Mouse (Mus musculus): ENCODE measurements around the gene Knl1. TPM values are rescaled to one million over a fixed set of nuclear protein-coding genes. Genes with fewer than 3 reads are reported as not detected.

Gene Knl1
- polyA plus RNA-seq, 1 experiment from 2014 or later = 39.0 TPM

DNA sequence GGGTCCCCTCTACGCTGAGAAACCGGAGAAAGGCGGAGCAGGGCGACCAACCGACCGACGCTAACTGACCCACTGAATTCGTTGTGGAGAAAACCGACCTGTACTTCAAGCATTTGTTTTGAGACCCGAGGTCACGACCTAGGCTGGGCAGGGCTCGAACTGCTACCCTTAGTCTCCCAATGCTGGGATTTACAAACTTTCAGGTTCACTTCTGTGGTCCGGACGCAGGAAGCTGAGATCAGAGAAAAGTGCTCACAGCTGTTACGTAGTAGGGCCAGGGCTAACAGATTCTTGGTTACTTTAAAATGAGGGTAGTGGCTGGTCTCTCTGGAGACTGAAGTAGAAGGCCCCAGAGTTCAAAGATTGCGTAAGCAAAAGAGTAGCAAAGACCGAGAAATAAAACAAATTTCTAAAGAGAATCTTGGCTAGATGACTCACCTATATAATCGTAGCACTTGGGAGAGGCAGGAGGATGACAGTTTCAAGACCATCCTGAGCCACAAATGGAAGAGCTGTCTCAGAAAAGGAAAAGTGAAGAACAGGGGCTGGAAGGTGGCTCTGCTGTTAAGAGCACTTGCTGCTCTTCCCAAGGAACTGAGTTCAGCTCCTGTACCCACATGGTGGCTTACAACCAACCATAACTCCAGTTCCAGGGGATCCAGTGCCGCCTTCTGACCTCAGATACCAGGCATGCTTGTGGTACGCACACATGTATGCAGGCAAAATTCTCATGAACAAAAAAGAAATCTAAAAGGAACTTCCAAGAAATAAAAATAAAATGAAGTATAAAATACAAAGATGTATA is 66.4 kb downstream of the Knl1 start:
- H3K9ac ChIP-seq = peak overlapping the region; percentile 82
- peak overlapping the region; percentile 93 for H3K4me2 ChIP-seq
- peaks cover 21% of the 10 kb centered on the region; the same call in 1 of the 2 replicates for H3K36me3 ChIP-seq
- peaks cover 11% of the 10 kb centered on the region for H3K4me1 ChIP-seq (replicated peaks)
- no peaks in the 10 kb centered on the region for H3K9me3 ChIP-seq (replicated peaks)
- WGBS = 13% methylated on average over 20 of the region's 20 CpGs
- peak overlapping the region; percentile 76 for H3K4me3 ChIP-seq
- no peaks in the 10 kb centered on the region for H3K27me3 ChIP-seq (replicated peaks)
- H3K27ac ChIP-seq (ENCODE audit: poor library complexity, severe bottlenecking) = peak overlapping the region; percentile 60; the same call in 1 of the 2 replicates
- no peak for ATAC-seq (ENCODE audit: insufficient number of reproducible peaks, low FRiP score)

DNA sequence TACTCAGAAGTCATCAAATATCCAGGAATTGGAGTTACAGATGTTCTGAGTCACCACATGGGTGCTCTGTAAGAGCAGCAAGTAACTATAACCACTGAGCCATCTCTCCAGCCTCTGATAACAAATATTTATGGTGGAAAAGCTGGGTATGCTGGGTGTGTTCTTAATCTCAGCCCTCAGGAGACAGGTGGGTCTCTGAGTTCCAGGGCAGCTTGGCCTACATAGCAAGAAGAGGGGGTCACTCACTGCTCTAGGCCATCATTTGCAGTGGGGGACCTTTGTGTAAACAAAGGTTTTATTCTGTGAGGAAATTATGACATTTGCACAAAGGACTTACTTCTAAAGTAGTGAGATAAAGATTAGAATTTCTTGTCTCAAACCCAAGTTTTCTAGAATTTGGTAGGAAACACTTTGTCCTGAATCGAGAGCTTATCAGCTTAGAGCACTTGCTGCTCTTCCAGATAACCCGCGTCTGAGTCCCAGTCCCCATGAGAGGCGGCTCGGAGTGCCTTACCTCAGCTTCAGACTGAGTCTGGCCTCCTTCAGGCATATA is 89.5 kb downstream of the Knl1 start:
- Histone ChIP-seq H3K4me3 (no peak overlapping the region), H3K27ac (ENCODE audit: poor library complexity, severe bottlenecking) (0 out of 2 replicates have a peak overlapping the region, but pooled peaks have one; percentile 9), H3K27me3 (replicated peaks) (no peaks in the 10 kb centered on the region), H3K9ac (no peak overlapping the region), H3K4me2 (no peak overlapping the region), H3K36me3 (peaks cover 76% of the 10 kb centered on the region), H3K9me3 (replicated peaks) (no peaks in the 10 kb centered on the region), H3K4me1 (replicated peaks) (no peaks in the 10 kb centered on the region)
- peak; percentile 90 for ATAC-seq (ENCODE audit: insufficient number of reproducible peaks, low FRiP score)
- WGBS = 20% methylated on average over 5 of the region's 5 CpGs

DNA sequence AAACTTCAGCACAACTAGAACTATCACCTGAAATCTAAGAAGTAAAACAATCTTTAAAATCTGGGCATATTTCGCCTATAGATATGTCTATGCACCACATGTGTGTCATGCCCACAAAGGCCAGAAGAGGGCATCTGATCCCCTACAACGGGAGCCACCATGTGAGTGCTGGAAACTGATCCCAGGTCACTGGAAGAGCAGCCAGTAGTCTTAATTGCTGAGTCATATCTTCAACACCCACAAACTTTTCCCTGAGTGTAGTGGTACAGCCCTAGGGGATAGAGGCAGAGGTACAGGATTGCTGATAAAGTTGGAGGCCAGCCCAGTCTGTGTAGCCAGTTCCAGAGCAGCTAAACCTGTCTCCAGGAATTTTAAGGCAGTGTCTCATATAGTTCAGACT is 98.3 kb downstream of the Knl1 start:
- Histone ChIP-seq H3K9ac (no peak overlapping the region), H3K4me3 (no peak overlapping the region), H3K4me2 (no peak overlapping the region), H3K27me3 (replicated peaks) (no peaks in the 10 kb centered on the region), H3K9me3 (replicated peaks) (peaks cover 4% of the 10 kb centered on the region), H3K36me3 (peaks cover 86% of the 10 kb centered on the region), H3K4me1 (replicated peaks) (no peaks in the 10 kb centered on the region; the same call in 1 of the 2 replicates), H3K27ac (ENCODE audit: poor library complexity, severe bottlenecking) (no peak overlapping the region)
- 89% methylated on average over 2 of the region's 2 CpGs for WGBS
- peak; percentile 29; the same call in 1 of the 2 replicates for ATAC-seq (ENCODE audit: insufficient number of reproducible peaks, low FRiP score)

DNA sequence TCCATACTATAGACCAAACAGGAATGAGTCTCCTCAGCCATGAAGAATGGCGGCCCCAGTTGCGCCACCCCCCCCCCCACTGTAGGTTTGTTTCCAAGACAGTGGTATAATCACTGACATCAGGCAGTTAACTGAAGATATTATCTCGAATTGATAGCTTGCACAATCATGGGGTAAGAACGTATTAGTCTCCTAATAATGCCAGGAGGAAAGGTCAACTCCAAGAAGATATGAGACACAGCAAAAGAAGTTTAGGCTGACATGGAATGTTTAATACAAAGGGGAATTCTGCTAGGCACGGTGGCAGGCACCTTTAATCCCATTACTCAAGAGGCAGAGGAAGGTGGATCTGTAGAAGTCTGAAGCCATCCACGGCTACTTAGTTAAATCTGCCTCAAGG is 99.5 kb downstream of the Knl1 start:
- no peak overlapping the region for H3K9ac ChIP-seq
- no peak overlapping the region for H3K27ac ChIP-seq (ENCODE audit: poor library complexity, severe bottlenecking)
- no peaks in the 10 kb centered on the region for H3K27me3 ChIP-seq (replicated peaks)
- no peak overlapping the region for H3K4me3 ChIP-seq
- no peak for ATAC-seq (ENCODE audit: insufficient number of reproducible peaks, low FRiP score)
- peaks cover 93% of the 10 kb centered on the region for H3K36me3 ChIP-seq
- peaks cover 4% of the 10 kb centered on the region for H3K9me3 ChIP-seq (replicated peaks)
- WGBS = 79% methylated on average over 6 of the region's 6 CpGs
- H3K4me1 ChIP-seq (replicated peaks) = no peaks in the 10 kb centered on the region; the same call in 1 of the 2 replicates
- no peak overlapping the region for H3K4me2 ChIP-seq

DNA sequence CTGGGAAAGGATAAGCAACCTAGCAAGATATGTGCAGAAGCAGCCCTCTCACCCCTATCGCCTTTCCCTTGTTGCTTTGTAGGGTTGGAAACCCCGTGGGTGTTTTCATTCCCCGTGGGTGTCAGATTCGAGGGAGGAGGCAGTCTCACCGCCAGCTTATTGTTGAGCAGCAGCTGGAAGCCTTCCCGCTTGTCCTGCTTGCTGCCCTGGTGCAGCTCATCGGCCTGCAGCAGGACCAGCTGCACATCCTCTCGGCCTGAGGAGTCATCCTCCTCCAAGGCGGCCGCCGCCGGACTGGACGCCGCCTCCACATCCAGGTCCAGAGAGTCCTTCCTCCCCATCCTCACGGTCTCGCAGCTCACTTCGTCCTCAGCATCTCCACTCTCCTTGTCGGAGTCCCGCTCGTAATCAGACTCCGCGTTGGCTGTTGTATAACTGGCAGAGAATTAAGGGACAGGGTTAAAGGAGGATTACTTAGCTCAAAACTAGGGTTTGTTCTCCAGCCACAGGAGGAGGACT is 100.3 kb downstream of the Knl1 start:
- no peak; the same call in 1 of the 2 replicates for ATAC-seq (ENCODE audit: insufficient number of reproducible peaks, low FRiP score)
- peaks cover 93% of the 10 kb centered on the region for H3K36me3 ChIP-seq
- H3K27me3 ChIP-seq (replicated peaks) = no peaks in the 10 kb centered on the region
- no peak overlapping the region for H3K9ac ChIP-seq
- no peak overlapping the region for H3K27ac ChIP-seq (ENCODE audit: poor library complexity, severe bottlenecking)
- no peak overlapping the region for H3K4me3 ChIP-seq
- peaks cover 2% of the 10 kb centered on the region for H3K4me1 ChIP-seq (replicated peaks)
- no peak overlapping the region for H3K4me2 ChIP-seq
- peaks cover 4% of the 10 kb centered on the region for H3K9me3 ChIP-seq (replicated peaks)
- 78% methylated on average over 22 of the region's 22 CpGs for WGBS

DNA sequence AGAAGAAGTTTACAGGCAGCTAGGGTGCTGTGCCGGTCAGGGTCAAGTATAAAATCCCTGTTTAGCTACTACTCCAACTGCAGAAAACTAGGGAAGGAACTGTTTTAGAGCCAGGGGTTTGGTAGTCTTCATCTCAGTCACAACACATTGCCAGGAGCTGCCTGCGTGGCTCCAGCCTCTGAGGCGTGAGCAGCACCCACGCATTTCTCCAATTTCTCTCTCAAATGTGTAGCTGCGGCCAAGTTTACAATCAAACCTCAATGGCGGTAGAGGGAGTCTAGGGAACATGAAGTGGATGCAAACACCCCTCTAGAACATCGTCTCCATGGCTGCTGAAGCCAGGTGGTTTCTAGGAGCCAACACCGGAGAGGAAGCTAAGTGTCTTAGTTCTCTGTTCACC is 100.9 kb downstream of the Knl1 start:
- peaks cover 8% of the 10 kb centered on the region for H3K4me1 ChIP-seq (replicated peaks)

DNA sequence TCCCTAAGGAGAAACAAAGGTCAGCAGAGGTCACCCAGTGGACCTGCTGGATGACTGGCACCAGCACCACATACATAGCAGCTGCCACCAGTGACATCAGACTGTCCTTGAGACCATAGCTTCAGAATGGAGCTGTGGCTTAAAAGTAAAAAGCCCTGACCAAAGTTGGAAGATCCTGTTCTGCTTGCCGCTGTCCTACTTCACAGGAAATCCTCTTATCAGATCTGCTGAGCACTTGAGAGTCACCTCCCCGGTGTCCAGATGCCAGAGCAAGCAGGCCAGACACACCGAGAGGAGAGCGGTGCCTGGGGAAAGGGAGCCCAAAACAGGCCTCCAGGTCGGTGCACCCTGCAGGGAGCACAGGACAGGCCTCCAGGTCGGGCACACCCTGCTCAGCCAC is 105.3 kb downstream of the Knl1 start:
- 42% methylated on average over 6 of the region's 6 CpGs for WGBS
- no peak for ATAC-seq (ENCODE audit: insufficient number of reproducible peaks, low FRiP score)
- no peak overlapping the region for H3K4me3 ChIP-seq
- H3K4me1 ChIP-seq (replicated peaks) = peaks cover 24% of the 10 kb centered on the region
- H3K36me3 ChIP-seq = peaks cover 68% of the 10 kb centered on the region
- no peak overlapping the region for H3K4me2 ChIP-seq
- no peaks in the 10 kb centered on the region for H3K9me3 ChIP-seq (replicated peaks)
- H3K27me3 ChIP-seq (replicated peaks) = no peaks in the 10 kb centered on the region
- H3K27ac ChIP-seq (ENCODE audit: poor library complexity, severe bottlenecking) = no peak overlapping the region; the same call in 1 of the 2 replicates
- H3K9ac ChIP-seq = peak overlapping the region; percentile 60; the same call in 1 of the 2 replicates

More for the DNA sequence above, 100.9 kb downstream of the Knl1 start:
- H3K9me3 ChIP-seq (replicated peaks) = peaks cover 4% of the 10 kb centered on the region
- H3K36me3 ChIP-seq = peaks cover 93% of the 10 kb centered on the region
- H3K27me3 ChIP-seq (replicated peaks) = no peaks in the 10 kb centered on the region
- H3K4me3 ChIP-seq = no peak overlapping the region
- H3K9ac ChIP-seq = no peak overlapping the region
- ATAC-seq (ENCODE audit: insufficient number of reproducible peaks, low FRiP score) = no peak
- 85% methylated on average over 8 of the region's 8 CpGs for WGBS
- H3K27ac ChIP-seq (ENCODE audit: poor library complexity, severe bottlenecking) = no peak overlapping the region
- no peak overlapping the region for H3K4me2 ChIP-seq

DNA sequence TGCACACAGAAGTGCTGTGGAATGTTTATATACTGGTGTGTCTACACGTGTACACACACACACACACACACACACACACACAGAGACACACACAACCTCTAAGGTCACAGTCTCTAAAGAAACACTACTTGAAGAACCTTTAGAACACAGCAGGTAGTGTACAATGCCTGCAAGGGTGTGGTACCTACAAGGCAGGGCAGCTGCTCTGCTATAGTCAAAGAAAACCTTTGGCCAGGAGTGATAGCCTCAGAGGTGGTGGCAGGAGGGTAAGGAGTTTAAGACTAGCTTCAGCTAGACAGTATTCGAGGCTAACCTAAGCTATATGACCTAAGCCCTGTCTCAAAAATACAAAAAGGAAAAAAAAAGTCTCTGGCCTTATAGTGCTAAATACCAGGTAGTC is 107.8 kb downstream of the Knl1 start:
- ATAC-seq (ENCODE audit: insufficient number of reproducible peaks, low FRiP score) = no peak
- H3K27me3 ChIP-seq (replicated peaks) = no peaks in the 10 kb centered on the region
- 63% methylated on average over 2 of the region's 2 CpGs for WGBS
- H3K4me2 ChIP-seq = no peak overlapping the region
- no peak overlapping the region for H3K4me3 ChIP-seq
- H3K9ac ChIP-seq = no peak overlapping the region
- no peaks in the 10 kb centered on the region for H3K9me3 ChIP-seq (replicated peaks)
- H3K4me1 ChIP-seq (replicated peaks) = peaks cover 27% of the 10 kb centered on the region
- 0 out of 2 replicates have a peak overlapping the region, but pooled peaks have one; percentile 32 for H3K27ac ChIP-seq (ENCODE audit: poor library complexity, severe bottlenecking)
- H3K36me3 ChIP-seq = peaks cover 45% of the 10 kb centered on the region

Other genes with a start within 250 kb of the Knl1 start
- gene Knstrn, start 233.1 kb upstream of the Knl1 start, polyA plus RNA-seq (2016; fragmentation: Nextera tagmentation; extraction: Ambion mirVana) = 109 and 115 TPM in 2 replicates
- 68.2 and 68.7 TPM in 2 replicates for gene Ivd, start 185.2 kb upstream of the Knl1 start, polyA plus RNA-seq (2016; fragmentation: Nextera tagmentation; extraction: Ambion mirVana)
- 4.5 and 4.8 TPM in 2 replicates for gene Bahd1, start 146.7 kb upstream of the Knl1 start, polyA plus RNA-seq (2016; fragmentation: Nextera tagmentation; extraction: Ambion mirVana)
- gene Chst14, start 120.6 kb upstream of the Knl1 start, polyA plus RNA-seq (2016; fragmentation: Nextera tagmentation; extraction: Ambion mirVana) = 23.9 and 25.4 TPM in 2 replicates
- 16.3 and 18.3 TPM in 2 replicates for gene Ccdc32, start 17.7 kb upstream of the Knl1 start, polyA plus RNA-seq (2016; fragmentation: Nextera tagmentation; extraction: Ambion mirVana)
- gene Rpusd2, start 12.3 kb upstream of the Knl1 start, polyA plus RNA-seq (2016; fragmentation: Nextera tagmentation; extraction: Ambion mirVana) = 4.5 and 5.0 TPM in 2 replicates
- 32.2 and 33.3 TPM in 2 replicates for gene Rad51, start 65.7 kb downstream of the Knl1 start, polyA plus RNA-seq (2016; fragmentation: Nextera tagmentation; extraction: Ambion mirVana)
- gene Rmdn3, start 109.9 kb downstream of the Knl1 start, polyA plus RNA-seq (2016; fragmentation: Nextera tagmentation; extraction: Ambion mirVana) = 29.2 and 31.0 TPM in 2 replicates
- 4.5 and 5.0 TPM in 2 replicates for gene Gchfr, start 120.7 kb downstream of the Knl1 start, polyA plus RNA-seq (2016; fragmentation: Nextera tagmentation; extraction: Ambion mirVana)
- gene Gm14137, start 127.4 kb downstream of the Knl1 start, polyA plus RNA-seq (2016; fragmentation: Nextera tagmentation; extraction: Ambion mirVana) = 0.34 and 0.46 TPM in 2 replicates
- gene Zfyve19, start 161.5 kb downstream of the Knl1 start, polyA plus RNA-seq (2016; fragmentation: Nextera tagmentation; extraction: Ambion mirVana) = 31.6 and 36.5 TPM in 2 replicates
- 12.0 and 12.6 TPM in 2 replicates for gene Dnajc17, start 161.7 kb downstream of the Knl1 start, polyA plus RNA-seq (2016; fragmentation: Nextera tagmentation; extraction: Ambion mirVana)
- not detected in 2 replicates for gene Ppp1r14d, start 182.8 kb downstream of the Knl1 start, polyA plus RNA-seq (2016; fragmentation: Nextera tagmentation; extraction: Ambion mirVana)
- gene Spint1, start 190.2 kb downstream of the Knl1 start, polyA plus RNA-seq (2016; fragmentation: Nextera tagmentation; extraction: Ambion mirVana) = 0.82 and 1.00 TPM in 2 replicates
- gene Rhov, start 224.2 kb downstream of the Knl1 start, polyA plus RNA-seq (2016; fragmentation: Nextera tagmentation; extraction: Ambion mirVana) = 0.10 and 0.13 TPM in 2 replicates
- 15.2 and 15.8 TPM in 2 replicates for gene Vps18, start 241.6 kb downstream of the Knl1 start, polyA plus RNA-seq (2016; fragmentation: Nextera tagmentation; extraction: Ambion mirVana)

All from heart, embryonic 12.5 days (tissue).